Mouse (Mus musculus): ENCODE results near the gene Ubap1l.

- peak; percentile 66 for TF ChIP-seq CTCF (conservative IDR thresholded peaks at IDR 0.05; ENCODE audit: low read length)
- no peak for TF ChIP-seq NANOG (IDR thresholded peaks at IDR 0.05; ENCODE audit: borderline replicate concordance, low read length)
- no peak for TF ChIP-seq POU5F1 (IDR thresholded peaks at IDR 0.05; ENCODE audit: borderline replicate concordance, low read length)
Observed at GRCm38 (mm10) chr9:65372449-65372848, 11.6 kb downstream of the Ubap1l start.

Data from E14TG2a.4 (cell line).